Mouse (Mus musculus) heart, postnatal 36 days (tissue): Measurements from ENCODE around the gene Gfi1b. TPM values are rescaled to one million over a fixed set of nuclear protein-coding genes. Genes with fewer than 3 reads are reported as not detected.

ENCODE experiments used
- DNase-seq, 2 experiments: peaks; one replicate each; pipeline ENCODE4 v3.0.0; 2021 to 2022
- intact Hi-C: fragments of 180-260 bp; cut with DNase I; formaldehyde crosslinking; loops from one replicate; pipeline ENCODE4 v1.15.1; 2025
- total RNA-seq, 2 experiments: library from RNA; stranded (reverse); gene quantifications; 2 replicates each; pipeline ENCODE4 v1.2.3; 2021

Gene Gfi1b
- total RNA-seq, result not detected

GRCm38 (mm10) chr2:28621664-28622171 is at the start of gene Gfi1b:
Gene Gfi1b (minus strand): TSS chr2:28621982.
- intact Hi-C loops, result loop anchor here (1.0 kb wide), 1 partner anchor 28 kb away; no protein-coding TSS in a partner anchor
- peak in 1 of 2 experiments; percentile 17 for DNase-seq

- intact Hi-C loops, result no loop called here
These were observed 49.7 kb upstream of the Gfi1b start for GRCm38 (mm10) chr2:28671438-28671837.

GRCm38 (mm10) chr2:28665818-28666217 is 44.0 kb upstream of the Gfi1b start:
- DNase-seq, result no peak
- intact Hi-C loops, result no loop called here

More at GRCm38 (mm10) chr2:28671438-28671837, 49.7 kb upstream of the Gfi1b start:
- no peak for DNase-seq

- intact Hi-C loops, result no loop called here
- DNase-seq, result no peak
These were observed 41.1 kb upstream of the Gfi1b start for GRCm38 (mm10) chr2:28662891-28663290.

- DNase-seq, result no peak
- intact Hi-C loops, result no loop called here
These were observed 34.4 kb upstream of the Gfi1b start for GRCm38 (mm10) chr2:28656216-28656615.

- DNase-seq, result no peak
- intact Hi-C loops, result no loop called here
These were observed 32.5 kb upstream of the Gfi1b start for GRCm38 (mm10) chr2:28654295-28654694.

GRCm38 (mm10) chr2:28653351-28653750 is 31.6 kb upstream of the Gfi1b start:
- no peak for DNase-seq
- intact Hi-C loops, result no loop called here

GRCm38 (mm10) chr2:28650526-28650925 is 28.7 kb upstream of the Gfi1b start:
- intact Hi-C loops, result no loop called here
- DNase-seq, result no peak

- DNase-seq, result no peak
- intact Hi-C loops, result no loop called here
These were observed 21.3 kb upstream of the Gfi1b start for GRCm38 (mm10) chr2:28643081-28643480.

- intact Hi-C loops, result no loop called here
- DNase-seq, result no peak
These were observed 19.7 kb upstream of the Gfi1b start for GRCm38 (mm10) chr2:28641435-28641941.

- intact Hi-C loops, result no loop called here
These were observed 19.0 kb upstream of the Gfi1b start, which contains the start of gene Tsc1 for GRCm38 (mm10) chr2:28640461-28641424. Gene Tsc1 (plus strand): TSS chr2:28641228.

GRCm38 (mm10) chr2:28639794-28640193 is 18.0 kb upstream of the Gfi1b start:
- intact Hi-C loops, result no loop called here
- DNase-seq, result peak in 1 of 2 experiments; percentile 23

More at GRCm38 (mm10) chr2:28640461-28641424, 19.0 kb upstream of the Gfi1b start, which contains the start of gene Tsc1:
- peak; percentile 92 to 97 for DNase-seq

GRCm38 (mm10) chr2:28638886-28639285 is 17.1 kb upstream of the Gfi1b start:
- DNase-seq, result no peak
- intact Hi-C loops, result no loop called here

- intact Hi-C loops, result no loop called here
- no peak for DNase-seq
These were observed 16.6 kb upstream of the Gfi1b start for GRCm38 (mm10) chr2:28638352-28638751.

GRCm38 (mm10) chr2:28637106-28637845 is 15.5 kb upstream of the Gfi1b start:
- no peak for DNase-seq
- intact Hi-C loops, result no loop called here

- intact Hi-C loops, result no loop called here
- no peak for DNase-seq
These were observed 13.4 kb upstream of the Gfi1b start for GRCm38 (mm10) chr2:28635199-28635598.

GRCm38 (mm10) chr2:28633136-28633535 is 11.4 kb upstream of the Gfi1b start:
- intact Hi-C loops, result no loop called here
- no peak for DNase-seq

GRCm38 (mm10) chr2:28632626-28633025 is 10.8 kb upstream of the Gfi1b start:
- intact Hi-C loops, result no loop called here

GRCm38 (mm10) chr2:28629911-28630381 is 8.2 kb upstream of the Gfi1b start:
- DNase-seq, result no peak
- intact Hi-C loops, result no loop called here

More at GRCm38 (mm10) chr2:28632626-28633025, 10.8 kb upstream of the Gfi1b start:
- no peak for DNase-seq

- intact Hi-C loops, result no loop called here
- no peak for DNase-seq
These were observed 6.3 kb upstream of the Gfi1b start for GRCm38 (mm10) chr2:28628053-28628452.

- intact Hi-C loops, result no loop called here
- DNase-seq, result no peak
These were observed 4.3 kb upstream of the Gfi1b start for GRCm38 (mm10) chr2:28626038-28626437.
